Mouse (Mus musculus) lung, adult 18-20 months (tissue): ENCODE measurements at regions not wholly inside any gene's neighbourhood (a gene's known extent, or its start where the extent isn't known, plus 50 kb on each side); places are given as distances from the start of the nearest gene placed in this dataset.

ENCODE experiments used
- DNase-seq, 2 experiments: peaks; one replicate each; pipeline ENCODE4 v3.0.0; 2022; ENCODE audit warnings: mixed read lengths in 2 of 2

- peak in 1 of 2 experiments; percentile 0 for DNase-seq
These were observed 72.5 kb upstream of the Trpm3 start for GRCm38 (mm10) chr19:22066302-22066701.

- no peak for DNase-seq
These were observed 68.4 kb upstream of the Trpm3 start for GRCm38 (mm10) chr19:22070246-22071030.

DNA sequence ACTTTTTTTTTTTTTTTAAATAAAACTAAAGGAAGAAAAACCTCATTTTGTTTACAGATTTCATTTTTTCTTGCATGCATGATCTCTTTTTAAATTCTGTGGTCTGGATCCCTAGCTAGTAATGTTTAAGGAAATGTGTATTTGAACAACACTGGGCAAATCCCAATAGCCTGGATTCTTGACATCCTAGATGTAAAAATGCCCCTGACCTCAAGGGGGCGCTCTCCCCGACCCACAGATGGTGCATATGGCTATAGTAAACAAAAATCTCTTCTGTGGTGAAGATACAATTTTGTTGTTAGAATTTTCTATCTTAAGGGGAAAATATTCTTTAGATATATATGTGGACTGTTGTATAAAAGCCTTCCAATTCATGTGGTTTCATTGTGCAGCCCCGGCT lies 67.1 kb upstream of the Trpm3 start:
- no peak for DNase-seq

- no peak for DNase-seq
These were observed 64.8 kb upstream of the Trpm3 start for GRCm38 (mm10) chr19:22074042-22074441.

DNA sequence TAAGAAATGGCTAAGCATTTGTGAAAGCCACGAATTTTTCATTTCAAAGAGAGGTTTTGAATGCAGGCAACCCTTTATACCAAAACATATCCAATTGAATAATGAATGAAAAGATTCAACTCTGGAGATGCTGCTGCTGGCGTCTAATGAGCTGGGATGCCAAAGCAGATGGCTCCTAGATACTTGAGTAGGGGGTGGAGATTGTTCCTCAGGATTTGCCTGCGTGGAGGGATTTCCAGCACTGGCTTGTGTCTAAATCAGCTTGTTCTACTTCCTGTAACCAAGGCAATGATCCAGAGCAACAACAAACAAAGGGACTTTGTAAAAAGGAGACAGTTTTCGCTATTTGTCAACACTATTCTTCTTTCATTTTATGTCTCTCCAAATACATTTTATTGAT lies 57.4 kb upstream of the Trpm3 start:
- no peak for DNase-seq
